Mouse (Mus musculus): ENCODE data around the gene Nfya.

Gene Nfya

GRCm38 (mm10) chr17:48409380-48410298 lies at the start of gene Nfya, which contains the start of gene Oard1:
Nfya (minus strand) TSS chr17:48409906.
Oard1 (plus strand) TSS chr17:48410014.
- DNase-seq = peak; percentile 100

GRCm38 (mm10) chr17:48457971-48458653 lies 48.4 kb upstream of the Nfya start:
- DNase-seq = no peak

GRCm38 (mm10) chr17:48455955-48456354 lies 46.2 kb upstream of the Nfya start:
- DNase-seq = no peak

DNA sequence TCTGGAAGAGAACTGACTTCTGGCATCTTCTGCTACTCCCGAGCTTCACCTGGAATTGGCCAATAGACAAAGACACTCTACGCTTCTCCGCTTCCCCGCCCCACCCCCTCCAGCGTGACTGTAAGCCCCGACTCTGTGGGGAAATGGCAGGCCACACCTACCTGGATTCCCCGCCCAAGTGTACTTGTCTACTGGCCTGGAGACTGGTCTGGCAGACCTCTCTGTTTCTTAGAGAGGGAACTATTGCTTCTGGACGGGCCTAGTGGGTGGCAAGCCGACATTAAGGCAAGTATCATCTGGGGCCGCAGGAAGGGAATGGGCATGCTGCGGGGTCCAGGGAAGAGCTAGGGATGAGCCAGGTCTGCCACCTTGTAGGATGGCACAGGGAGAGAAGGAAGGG lies 45.0 kb upstream of the Nfya start, which contains the start of gene Unc5cl:
Gene Unc5cl (plus strand): TSS at position 214 of the 400 bp plus-strand sequence.
- DNase-seq = no peak

DNA sequence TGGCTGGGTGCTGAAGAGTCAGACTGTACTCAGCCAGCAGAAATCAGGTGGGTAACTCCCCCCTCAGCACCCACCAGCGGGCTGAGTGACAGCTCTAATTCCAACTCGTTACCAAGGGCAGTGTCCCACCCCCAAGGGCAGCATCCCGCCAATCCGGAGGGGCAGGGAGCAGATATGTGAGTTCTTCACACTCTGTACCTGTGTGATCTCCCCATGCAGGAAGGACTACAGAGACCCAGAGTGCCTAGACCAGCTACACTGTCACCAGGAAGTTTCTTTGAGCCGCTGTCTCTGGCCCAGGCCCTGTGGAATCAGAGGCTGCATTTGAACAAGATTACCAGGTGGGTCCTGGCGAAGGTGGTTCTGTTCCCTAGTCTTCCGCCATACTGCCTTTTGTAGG lies 44.5 kb upstream of the Nfya start:
- DNase-seq = no peak

- no peak for DNase-seq
These were observed 43.8 kb upstream of the Nfya start for GRCm38 (mm10) chr17:48453489-48453888.

- DNase-seq = no peak
These were observed 42.2 kb upstream of the Nfya start for GRCm38 (mm10) chr17:48451753-48452444.

GRCm38 (mm10) chr17:48451353-48451675 lies 41.6 kb upstream of the Nfya start, which contains the start of gene Tspo2:
Tspo2 (minus strand) TSS chr17:48451522.
- no peak for DNase-seq

DNA sequence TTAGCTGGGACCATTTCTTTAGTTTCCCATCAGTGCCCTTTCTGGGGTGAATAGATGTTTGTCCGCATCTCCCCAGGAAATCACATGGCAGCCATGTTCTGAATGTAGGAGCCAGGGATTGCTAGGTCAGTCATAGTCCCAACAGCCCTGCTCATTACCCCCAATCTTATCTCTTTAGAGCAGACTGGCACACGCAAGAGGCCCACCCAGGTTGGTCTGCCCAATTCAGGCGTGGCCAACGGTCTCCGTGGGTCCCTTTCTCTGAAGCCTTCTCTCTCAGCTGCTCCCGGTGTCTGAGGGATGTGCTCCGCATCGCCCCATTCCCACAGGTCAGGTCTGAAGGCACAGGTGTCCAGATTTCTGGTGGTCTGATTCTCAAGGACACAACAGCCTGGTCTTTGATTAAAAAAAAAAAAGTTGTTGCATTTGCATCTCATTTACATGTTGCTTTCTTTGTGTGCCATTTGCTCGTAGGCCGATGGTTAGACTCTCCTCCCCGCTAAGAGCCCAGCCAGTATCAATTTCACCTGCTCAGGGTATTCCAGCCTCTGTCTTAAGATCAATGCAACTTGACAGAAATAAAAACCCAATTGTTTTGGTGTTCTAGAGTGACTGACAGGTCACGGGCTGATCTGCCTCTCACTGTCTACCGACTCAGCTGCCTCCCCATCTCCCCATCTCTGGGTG lies 41.1 kb upstream of the Nfya start:
- no peak for DNase-seq

GRCm38 (mm10) chr17:48447675-48448074 lies 38.0 kb upstream of the Nfya start:
- DNase-seq = no peak

GRCm38 (mm10) chr17:48443542-48444145 lies 33.9 kb upstream of the Nfya start:
- DNase-seq = no peak

DNA sequence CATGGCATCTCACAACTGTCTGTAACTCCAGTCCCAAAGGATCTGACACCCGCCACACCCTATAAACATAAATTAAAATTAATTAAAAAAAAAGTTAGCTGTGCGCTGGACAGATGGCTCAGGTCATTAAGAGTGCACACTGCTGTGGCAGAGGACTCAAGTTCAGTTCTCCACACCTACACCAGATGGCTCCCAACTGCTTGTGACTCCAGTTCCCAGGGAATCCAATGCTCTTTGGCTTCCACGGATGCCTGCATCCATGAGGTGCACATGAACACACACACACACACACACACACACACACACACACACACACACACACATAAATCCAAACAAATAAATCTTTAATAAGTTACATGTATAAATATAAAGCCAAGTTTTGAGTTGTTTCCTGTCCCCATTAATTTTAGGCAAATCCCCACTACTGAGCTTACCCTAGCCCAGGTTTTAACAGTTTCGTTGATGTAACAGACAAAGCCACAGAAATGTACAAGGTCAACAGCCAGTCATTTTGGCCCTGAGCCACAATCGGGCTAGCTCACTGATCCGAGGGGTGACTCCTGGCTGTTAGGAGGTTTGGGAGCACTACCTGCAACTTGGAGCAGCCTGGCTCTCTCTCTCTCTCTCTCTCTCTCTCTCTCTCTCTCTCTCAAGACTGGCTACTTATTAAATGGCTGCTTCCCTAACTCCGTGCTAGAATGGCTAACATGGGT lies 33.2 kb upstream of the Nfya start:
- DNase-seq = no peak

GRCm38 (mm10) chr17:48437421-48437911 lies 27.8 kb upstream of the Nfya start:
- no peak for DNase-seq

DNA sequence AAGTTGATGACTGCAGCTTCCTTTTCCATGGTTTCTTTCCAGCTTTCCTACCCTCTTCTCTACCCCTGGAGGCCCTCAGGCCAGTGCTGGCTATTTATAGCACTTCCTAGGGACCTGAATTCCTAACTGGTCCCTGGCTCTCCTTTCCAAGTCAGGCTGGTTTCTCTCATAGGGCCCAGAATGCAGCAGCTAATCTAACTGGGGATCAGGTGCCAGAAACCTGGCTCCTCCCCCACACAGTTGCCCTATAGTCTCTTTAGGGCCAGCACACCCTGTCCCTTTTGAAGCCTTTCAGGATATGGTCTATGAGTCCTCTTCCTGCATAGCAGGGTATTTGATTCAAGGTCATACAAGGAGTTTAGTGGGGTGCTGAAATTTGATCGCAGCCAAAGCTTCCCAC lies 26.8 kb upstream of the Nfya start:
- no peak for DNase-seq

- no peak for DNase-seq
These were observed 24.8 kb upstream of the Nfya start for GRCm38 (mm10) chr17:48434479-48434878.

DNA sequence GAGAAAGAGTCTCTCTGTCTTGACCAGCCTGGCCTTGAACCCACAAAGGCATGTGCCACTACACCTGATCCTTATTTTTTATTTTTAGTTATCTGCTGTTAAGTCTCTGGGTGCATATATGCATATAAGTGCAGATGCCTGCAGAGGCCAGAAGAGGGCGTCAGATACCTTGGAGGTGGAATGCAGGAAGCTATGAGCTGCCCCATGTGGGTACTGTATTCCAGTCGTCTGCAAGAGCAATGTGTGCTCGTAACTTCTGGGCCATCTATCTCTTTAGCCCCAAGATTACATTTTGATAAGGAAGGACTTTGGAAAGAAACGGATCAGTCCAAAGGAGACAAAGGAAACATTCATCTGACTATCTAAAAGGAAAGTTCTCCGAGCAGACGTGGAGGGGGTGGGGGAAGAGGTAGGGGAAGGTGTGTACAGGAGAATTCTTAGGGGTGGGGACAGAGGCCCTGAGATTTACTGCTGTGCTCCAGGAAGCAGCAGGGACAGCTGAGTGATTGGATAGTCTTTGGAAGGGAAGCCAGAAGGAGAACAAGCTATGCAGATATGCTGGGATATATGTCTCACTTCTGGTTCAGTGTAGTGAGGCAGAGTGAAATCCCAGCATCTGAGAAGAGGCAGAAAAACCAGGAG lies 24.1 kb upstream of the Nfya start:
- no peak for DNase-seq

GRCm38 (mm10) chr17:48433006-48433655 lies 23.4 kb upstream of the Nfya start:
- no peak for DNase-seq

DNA sequence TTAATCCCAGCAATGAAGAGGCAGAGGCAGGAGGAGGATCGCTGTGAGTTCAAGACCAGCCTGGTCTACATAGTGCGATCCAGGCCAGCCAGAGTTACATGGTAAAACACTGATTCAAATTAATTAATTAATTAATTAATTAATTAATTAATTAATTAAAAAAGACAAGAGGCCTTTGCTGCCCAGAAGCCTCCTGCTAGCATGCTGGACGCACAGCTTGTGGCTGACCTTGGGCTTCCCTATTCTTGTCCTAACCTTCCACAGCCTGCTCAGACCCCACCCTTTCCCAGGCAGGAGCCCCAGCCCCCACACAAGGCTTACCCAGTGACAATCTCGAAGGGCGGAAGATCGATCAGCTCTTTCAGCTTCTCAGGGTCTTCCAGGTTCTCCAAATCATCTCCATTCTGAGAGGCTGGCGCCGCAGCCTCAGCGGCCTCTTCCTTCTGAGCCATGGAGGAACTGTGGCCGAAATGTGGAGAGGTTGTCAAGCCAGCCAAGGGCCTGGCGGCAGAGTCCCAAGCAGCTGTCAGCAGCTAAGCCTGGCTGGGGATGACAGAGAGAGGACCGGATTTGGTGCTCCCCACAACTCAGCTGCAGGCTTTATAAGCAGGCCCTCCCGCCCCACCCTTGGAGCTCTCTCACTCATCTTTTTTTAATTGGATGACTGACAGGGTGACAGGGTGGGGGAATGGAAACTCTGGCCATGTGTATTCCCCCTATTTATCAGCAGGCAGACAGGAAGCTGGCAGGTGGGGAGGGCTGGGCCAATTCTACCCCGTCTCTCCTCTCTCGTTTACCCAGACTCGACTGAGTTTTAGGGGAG lies 22.7 kb upstream of the Nfya start, which contains the start of gene Apobec2:
Gene Apobec2 (minus strand): TSS at position 773 of the 823 bp plus-strand sequence.
- no peak for DNase-seq

DNA sequence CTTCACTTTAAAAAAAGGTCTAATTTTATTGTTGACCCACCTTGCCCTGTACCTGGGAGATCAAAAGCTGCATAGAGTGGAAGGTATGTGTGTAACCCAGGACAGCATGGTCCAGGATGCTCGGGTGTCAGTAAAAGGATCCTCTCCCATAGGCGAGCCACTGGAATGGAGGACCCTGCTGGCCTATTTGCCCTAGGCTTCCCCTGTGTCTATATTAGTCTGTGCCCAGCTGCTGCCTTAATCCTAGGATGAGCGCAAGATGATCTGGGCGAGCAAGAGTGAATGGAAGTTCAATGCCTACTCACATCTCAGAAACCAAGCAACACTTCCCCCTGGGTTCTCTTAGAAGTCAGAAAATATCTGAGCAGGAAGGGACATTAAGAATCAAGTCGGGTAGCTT lies 21.3 kb upstream of the Nfya start:
- no peak for DNase-seq
